Mouse (Mus musculus): ENCODE measurements around the gene Chd1.
"Not testable (repeated sequence)": the region's sequence is repeated elsewhere in the genome, so short reads cannot be mapped to it uniquely, and the experiment has no call there.

Gene Chd1

GRCm38 (mm10) chr17:15737346-15737917 is 32.7 kb downstream of the Chd1 start:
- no peak for DNase-seq

DNA sequence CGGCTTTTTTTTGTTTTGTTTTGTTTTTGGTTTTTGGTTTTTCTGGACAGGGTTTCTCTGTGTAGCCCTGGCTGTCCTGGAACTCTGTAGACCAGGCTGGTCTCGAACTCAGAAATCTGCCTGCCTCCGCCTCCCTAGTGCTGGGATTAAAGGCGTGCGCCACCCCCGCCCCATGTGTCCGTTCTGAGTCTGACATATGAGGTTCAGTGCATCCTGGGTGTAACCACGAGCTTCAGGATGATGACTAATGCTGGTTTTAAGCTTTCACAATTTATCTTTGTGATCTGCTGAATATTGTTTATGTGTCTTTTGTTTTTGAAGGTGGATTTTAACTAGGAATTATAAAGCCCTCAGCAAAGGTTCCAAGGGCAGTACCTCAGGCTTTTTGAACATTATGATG is 37.1 kb downstream of the Chd1 start:
- no peak for DNase-seq

DNA sequence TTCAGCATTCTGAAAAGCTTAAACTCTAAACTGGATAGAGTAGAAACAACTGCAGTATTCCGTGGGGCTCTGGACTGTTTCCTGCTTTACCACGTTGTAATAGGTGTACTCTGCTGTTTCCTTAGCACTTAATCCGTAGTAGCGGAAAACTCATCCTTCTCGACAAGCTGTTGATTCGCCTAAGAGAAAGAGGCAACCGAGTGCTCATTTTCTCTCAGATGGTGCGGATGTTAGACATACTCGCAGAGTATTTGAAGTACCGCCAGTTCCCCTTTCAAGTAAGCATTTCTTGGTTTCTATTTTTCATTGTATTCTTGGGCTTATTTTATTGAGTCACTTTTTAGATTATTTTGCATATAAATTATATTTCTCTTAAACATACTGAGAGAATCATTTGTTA is 38.2 kb downstream of the Chd1 start:
- DNase-seq, result no peak

DNA sequence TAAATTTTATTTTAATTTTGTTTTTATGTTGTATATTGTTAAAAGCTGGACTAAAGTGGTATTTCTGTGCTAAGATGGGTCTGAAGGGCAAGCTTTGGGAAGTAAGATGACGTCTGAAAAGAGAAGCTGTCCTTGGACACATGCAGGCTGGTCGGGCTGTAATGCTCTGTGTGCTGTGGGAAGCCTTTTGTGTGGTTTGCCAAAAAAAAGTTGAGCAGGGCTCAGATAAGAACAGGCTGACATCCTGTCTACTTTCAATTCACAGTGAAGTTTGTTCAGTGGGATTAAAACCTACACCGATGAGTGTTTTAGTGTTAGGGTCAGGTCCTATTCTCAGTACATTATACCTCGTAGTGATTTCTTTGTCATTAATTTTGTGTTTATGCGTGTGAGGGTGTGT is 38.6 kb downstream of the Chd1 start:
- no peak for DNase-seq

- no peak for DNase-seq
Observed at GRCm38 (mm10) chr17:15746696-15747095, 41.9 kb downstream of the Chd1 start.

- DNase-seq, result no peak
Observed at GRCm38 (mm10) chr17:15748022-15748421, 43.3 kb downstream of the Chd1 start.

GRCm38 (mm10) chr17:15751264-15751663 is 46.5 kb downstream of the Chd1 start:
- not testable (repeated sequence) for DNase-seq

DNA sequence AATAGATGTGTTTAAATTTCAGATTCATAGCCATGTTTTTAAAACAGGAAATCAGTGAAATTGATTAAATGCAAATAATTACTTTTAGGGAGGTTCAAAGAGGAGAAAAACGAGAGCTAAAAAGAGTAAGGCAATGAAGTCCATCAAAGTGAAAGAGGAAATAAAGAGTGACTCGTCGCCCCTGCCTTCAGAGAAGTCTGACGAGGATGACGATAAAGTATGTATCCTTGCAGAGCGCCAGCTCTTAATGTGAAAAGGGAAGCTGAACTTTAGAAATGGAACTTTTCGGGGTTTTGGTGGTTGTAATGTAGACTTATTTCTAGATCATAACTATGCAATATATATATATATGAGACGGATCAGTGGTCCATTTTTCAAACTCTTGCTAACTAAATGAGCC is 56.4 kb downstream of the Chd1 start:
- DNase-seq, result no peak

DNA sequence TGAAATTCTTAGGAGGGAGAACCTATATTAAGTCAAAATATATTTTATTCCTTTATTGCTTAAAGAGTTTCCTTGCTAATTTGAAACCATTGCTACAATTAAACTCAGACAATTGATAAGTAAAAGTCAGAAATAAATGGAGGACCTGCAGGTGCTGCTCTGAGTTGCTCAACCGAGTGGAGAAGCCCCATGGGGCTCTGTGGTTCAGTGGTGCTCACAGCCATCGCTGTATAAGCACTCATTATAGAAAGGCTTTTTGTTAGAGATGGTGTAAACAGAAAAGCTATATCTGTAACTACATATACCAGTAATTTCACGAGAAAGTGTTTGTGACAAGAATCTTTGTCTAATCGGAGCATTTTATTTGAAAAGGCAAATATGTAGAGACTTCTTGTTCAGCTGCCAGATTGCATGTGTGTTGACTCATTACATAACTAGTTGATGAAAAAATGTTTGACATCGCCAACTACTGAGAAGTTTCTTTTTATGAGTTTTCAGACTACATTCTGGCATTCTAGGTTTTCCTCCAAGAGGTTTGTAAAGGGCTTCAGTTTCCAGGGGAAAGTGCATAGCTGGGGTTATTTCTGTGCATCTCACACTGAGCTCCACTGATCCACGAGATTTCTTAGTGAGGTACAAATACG is 64.4 kb downstream of the Chd1 start:
- DNase-seq, result no peak

GRCm38 (mm10) chr17:15773956-15774355 is 69.2 kb downstream of the Chd1 start:
- DNase-seq, result no peak

DNA sequence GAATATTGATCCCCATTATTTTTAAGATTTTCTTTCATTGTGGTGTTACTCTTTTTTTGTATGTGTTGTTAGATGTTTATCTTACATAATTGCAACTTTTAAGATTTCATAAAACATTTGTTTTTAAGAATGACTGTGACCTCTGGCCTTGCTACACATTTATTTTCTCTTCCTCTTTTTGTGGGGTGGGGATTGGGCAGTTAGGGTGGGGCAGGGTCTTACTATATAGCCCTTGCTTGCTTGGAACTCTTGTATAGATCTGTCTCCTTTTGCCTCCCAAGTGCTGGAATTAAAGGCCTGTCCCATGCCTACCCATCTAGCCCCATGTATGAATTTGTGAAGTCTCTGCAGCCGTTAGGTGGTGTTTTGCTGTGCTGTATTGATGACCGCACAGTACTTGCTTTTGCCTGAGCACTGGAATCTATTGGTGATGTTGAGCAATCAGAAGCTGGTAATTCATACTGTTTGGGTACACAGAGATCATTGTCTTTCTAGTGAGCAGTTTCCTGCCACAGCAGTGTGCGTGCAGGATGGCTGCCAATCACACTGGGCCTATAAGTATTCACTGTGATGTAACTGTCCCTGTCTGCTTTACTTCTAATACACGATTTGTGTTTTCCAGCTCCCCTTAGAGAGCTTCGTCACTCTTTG is 69.9 kb downstream of the Chd1 start:
- no peak for DNase-seq

GRCm38 (mm10) chr17:15776349-15776748 is 71.6 kb downstream of the Chd1 start:
- no peak for DNase-seq

DNA sequence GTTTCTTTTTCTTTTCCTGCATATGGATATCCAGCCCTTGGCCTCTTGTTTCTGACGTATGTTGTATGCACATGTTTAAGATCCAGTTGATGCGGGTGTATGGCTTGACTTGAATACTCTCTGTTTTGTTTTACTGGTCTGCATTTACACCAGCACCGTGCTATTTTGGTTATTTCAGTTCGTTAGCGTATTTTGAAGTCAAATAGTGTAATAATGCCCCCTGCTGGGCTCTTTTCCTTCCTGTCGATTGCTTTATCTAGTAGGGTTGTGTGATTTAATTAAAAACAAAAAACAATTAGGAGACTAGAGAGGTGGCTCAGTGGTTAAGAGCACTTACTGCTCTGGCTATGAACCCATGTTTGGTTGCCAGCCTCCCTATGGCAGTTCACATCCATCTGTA is 73.2 kb downstream of the Chd1 start:
- no peak for DNase-seq

DNA sequence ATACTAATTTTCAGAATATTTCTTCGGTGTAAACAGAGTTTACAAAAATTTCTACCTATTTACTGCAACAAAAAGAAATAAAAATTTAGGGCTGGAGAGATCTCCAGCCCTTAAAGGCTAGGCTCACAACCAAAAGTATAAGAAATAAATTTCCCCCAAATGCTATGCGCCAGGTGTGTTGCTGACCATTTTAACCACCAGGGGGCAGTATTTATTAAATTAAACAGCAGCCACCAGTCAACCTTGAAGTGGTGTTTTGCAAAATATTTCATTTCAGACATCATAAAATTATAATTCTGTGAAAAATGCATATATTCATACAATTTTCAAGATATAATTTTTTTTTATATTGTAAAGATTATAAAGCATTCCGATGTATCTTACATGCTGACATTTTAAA is 82.3 kb downstream of the Chd1 start:
- DNase-seq, result no peak

- no peak for DNase-seq
Observed at GRCm38 (mm10) chr17:15790716-15791115, 85.9 kb downstream of the Chd1 start.

- DNase-seq, result no peak
Observed at GRCm38 (mm10) chr17:15799195-15799793, 94.5 kb downstream of the Chd1 start.

DNA sequence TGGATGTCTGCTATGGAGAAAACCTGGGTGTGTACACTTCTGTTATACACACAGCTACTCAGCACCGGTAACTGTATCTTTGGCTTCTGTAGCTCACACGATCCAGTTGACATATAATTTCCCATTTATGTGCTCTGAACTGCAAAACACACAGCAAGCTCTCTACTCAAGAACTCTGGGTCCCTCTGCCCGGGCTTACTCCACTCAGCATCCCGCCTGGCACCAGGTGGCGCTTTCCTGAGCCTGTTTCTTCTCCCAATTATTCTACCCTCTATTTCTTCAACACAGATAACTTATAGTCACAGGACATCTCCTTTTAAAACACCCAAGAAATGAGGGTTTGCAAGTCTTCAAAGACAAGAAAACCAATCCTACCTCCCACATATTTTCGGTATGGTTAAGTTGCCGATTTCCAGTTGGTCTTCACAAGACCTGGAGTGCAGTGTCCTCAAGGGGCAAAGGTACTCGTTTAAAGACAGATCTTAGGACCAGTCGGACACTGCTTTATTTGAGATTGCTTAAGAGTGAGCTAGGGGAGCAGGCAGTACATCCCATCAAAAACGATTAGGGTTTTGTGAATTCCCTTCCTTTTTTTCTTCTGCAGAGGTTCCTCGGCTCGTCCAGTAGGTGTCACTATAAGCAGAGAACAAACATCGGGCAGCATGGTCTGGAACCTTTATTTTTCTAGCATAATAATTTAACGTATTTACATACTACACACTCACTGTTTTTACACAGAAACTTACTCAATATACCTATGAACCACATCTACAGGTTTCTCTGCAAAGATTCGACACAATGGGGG is 99.4 kb downstream of the Chd1 start:
- DNase-seq, result no peak

GRCm38 (mm10) chr17:15807295-15807984 is 102.7 kb downstream of the Chd1 start:
- DNase-seq, result no peak

- no peak for DNase-seq
Observed at GRCm38 (mm10) chr17:15808015-15808414, 103.2 kb downstream of the Chd1 start.

- DNase-seq, result no peak
Observed at GRCm38 (mm10) chr17:15808468-15809374, 104.0 kb downstream of the Chd1 start.

- no peak for DNase-seq
Observed at GRCm38 (mm10) chr17:15809949-15810348, 105.2 kb downstream of the Chd1 start.
